Mouse (Mus musculus) large intestine, adult 2 months (tissue): ENCODE measurements around the gene Prr12. TPM values are rescaled to one million over a fixed set of nuclear protein-coding genes. Genes with fewer than 3 reads are reported as not detected.
"Not testable (repeated sequence)": the region's sequence is repeated elsewhere in the genome, so short reads cannot be mapped to it uniquely, and the experiment has no call there.

Experiments used
- DNase-seq: peaks from one replicate; pipeline ENCODE4 v3.0.0-alpha.2; 2012; ENCODE audit warnings: low read depth, low spot score
- WGBS: fragments of 180-500 bp; shearing (Covaris S2); methylation state at CpG from one replicate; pipeline ENCODE4 v1.1.7; 2018; 5-methylcytosine and 5-hydroxymethylcytosine counted together
- polyA plus RNA-seq: library from polyadenylated mRNA; depleted of rRNA; stranded (reverse); fragments of >200 nt; gene quantifications from 2 replicates; pipeline ENCODE4 v1.2.3, GENCODE M21; 2012; rRNA removed

Gene Prr12
- 5.4 and 6.2 TPM in 2 replicates for polyA plus RNA-seq

DNA sequence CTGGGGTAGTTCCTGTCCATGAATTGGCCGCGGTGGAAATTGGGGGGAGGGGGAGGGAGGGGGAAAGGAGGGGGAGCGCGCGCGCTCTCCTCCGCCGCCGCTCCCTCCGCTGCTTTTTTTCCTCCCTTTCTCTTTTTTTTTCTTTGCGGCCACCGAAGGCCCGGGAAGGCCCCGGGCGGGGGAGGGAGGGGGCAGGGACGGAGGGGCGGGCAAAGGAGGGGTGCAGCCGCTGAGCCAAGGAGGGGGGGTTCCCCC is at the start of gene Prr12:
Prr12 (minus strand) TSS at position 20 of the 255 bp plus-strand sequence.
- 0% methylated on average over 7 of the region's 18 CpGs for WGBS
- no peak for DNase-seq

DNA sequence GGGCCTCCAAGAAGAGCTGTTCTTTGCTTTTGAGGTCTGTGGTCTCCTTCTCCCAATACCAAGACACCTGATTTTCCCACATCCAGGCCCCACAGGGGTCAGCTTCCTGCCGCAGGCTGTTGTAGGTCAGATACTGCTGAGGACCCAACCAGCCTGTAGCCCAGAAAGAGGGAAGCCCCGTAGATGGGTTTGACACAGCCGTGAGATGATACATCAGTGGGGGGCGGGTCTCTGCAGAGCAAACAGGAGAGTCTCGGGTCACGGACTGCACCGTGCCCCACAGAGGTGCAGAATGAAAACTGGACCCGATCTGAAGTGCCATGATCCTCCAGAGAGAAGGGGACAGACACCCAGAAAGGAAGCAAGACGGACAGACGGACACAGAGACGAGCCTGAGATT is 49.8 kb upstream of the Prr12 start:
- WGBS, result 39% methylated on average over 11 of the region's 11 CpGs
- no peak for DNase-seq

- 91% methylated on average over 6 of the region's 6 CpGs for WGBS
Measured at GRCm38 (mm10) chr7:45100046-45100445, 47.4 kb upstream of the Prr12 start.

GRCm38 (mm10) chr7:45098541-45099240 is 46.0 kb upstream of the Prr12 start:
- no peak for DNase-seq
- WGBS, result 89% methylated on average over 8 of the region's 8 CpGs

More at GRCm38 (mm10) chr7:45100046-45100445, 47.4 kb upstream of the Prr12 start:
- DNase-seq, result no peak

- WGBS, result 58% methylated on average over 6 of the region's 6 CpGs
- no peak for DNase-seq
Measured at GRCm38 (mm10) chr7:45097479-45097878, 44.8 kb upstream of the Prr12 start.

DNA sequence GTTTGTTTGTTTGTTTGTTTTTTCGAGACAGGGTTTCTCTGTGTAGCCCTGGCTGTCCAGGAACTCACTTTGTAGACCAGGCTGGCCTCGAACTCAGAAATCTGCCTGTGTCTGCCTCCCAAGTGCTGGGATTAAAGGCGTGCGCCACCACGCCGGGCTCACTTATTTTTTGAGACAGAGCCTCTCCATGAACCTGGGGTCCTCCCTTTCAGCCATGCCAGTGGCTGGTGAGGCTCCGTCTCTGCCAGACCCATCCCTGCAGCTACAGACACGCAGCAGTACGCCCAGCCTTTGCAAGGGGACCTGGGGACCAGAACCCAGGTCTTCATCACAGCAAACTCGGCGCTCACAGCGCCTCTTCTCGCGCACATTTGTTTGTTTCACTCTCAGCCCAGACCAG is 43.3 kb upstream of the Prr12 start:
- not testable (repeated sequence) for DNase-seq
- 97% methylated on average over 14 of the region's 14 CpGs for WGBS

- DNase-seq, result no peak
- 75% methylated on average over 6 of the region's 6 CpGs for WGBS
Measured at GRCm38 (mm10) chr7:45095367-45095766, 42.7 kb upstream of the Prr12 start.

- no peak for DNase-seq
- 63% methylated on average over 7 of the region's 7 CpGs for WGBS
Measured at GRCm38 (mm10) chr7:45094121-45094520, 41.4 kb upstream of the Prr12 start.

DNA sequence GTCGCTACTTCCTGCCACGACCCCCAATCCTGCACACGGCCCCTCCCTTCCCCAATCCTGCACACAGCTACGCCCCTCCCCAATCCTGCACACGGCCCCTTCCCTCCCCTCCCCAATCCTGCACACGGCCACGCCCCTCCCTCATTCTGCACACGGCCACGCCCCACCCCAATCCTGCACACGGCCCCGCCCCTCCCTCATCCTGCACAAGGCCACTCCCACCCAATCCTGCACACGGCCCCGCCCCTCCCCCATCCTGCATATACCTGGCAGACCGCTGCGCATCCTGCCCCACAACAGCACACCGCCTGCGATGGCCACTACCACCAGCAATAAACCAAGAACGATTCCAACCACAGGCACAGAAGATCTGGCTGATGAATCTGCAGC is 40.8 kb upstream of the Prr12 start:
- no peak for DNase-seq

GRCm38 (mm10) chr7:45092828-45093515 is 40.3 kb upstream of the Prr12 start:
- DNase-seq, result no peak
- 68% methylated on average over 12 of the region's 12 CpGs for WGBS

More for the DNA sequence above, 40.8 kb upstream of the Prr12 start:
- WGBS, result 40% methylated on average over 18 of the region's 18 CpGs

DNA sequence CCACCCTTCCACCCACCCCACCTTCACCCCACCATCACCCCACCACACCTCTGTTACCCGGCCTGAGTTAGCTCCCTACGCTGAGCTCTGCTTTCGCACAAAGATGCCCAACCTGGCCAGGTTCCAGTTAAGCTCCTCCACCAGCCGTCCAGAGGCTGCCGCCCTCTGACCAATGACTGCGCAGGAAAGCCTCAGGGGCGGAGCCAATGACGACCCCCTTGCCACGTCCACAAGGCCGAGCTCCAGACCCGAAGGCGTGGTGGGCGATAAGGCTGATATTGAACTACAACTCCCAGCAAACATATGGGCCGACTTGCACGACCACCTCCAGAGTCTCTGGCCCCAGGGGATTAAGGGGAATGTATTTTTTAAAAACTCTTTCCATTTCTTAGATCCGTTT is 39.4 kb upstream of the Prr12 start, which contains the start of gene Rcn3:
Rcn3 (minus strand) TSS at position 174 of the 400 bp plus-strand sequence.
- DNase-seq, result no peak
- WGBS, result 4% methylated on average over 16 of the region's 16 CpGs

- no peak for DNase-seq
- WGBS, result 28% methylated on average over 35 of the region's 35 CpGs
Measured at GRCm38 (mm10) chr7:45091001-45091990, 38.6 kb upstream of the Prr12 start.

- 72% methylated on average over 13 of the region's 13 CpGs for WGBS
Measured at GRCm38 (mm10) chr7:45090251-45090977, 37.7 kb upstream of the Prr12 start.

DNA sequence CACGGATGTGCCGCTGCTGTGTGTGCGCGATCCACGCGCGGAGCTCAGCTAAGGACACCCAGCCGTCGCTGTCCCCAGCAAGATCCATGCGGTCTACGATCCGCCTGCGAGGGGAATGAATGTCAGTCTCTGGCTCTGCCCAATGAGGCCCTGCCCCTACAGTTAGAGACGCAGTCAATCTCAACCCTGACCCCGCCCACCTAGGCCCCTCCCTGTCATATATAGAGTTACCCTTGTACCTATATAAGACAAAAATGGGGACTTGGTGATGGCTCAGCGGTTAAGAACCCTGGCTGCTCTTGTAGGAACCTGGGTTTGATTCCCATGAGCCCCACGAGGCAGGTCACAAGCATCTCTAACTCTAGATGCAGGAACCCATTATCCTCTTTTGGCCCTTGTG is 35.9 kb upstream of the Prr12 start:
- 88% methylated on average over 17 of the region's 17 CpGs for WGBS
- no peak for DNase-seq

More at GRCm38 (mm10) chr7:45090251-45090977, 37.7 kb upstream of the Prr12 start:
- DNase-seq, result no peak

GRCm38 (mm10) chr7:45086084-45086483 is 33.4 kb upstream of the Prr12 start:
- DNase-seq, result no peak
- 80% methylated on average over 4 of the region's 4 CpGs for WGBS

GRCm38 (mm10) chr7:45083300-45083890 is 30.7 kb upstream of the Prr12 start:
- 79% methylated on average over 22 of the region's 22 CpGs for WGBS
- DNase-seq, result no peak

DNA sequence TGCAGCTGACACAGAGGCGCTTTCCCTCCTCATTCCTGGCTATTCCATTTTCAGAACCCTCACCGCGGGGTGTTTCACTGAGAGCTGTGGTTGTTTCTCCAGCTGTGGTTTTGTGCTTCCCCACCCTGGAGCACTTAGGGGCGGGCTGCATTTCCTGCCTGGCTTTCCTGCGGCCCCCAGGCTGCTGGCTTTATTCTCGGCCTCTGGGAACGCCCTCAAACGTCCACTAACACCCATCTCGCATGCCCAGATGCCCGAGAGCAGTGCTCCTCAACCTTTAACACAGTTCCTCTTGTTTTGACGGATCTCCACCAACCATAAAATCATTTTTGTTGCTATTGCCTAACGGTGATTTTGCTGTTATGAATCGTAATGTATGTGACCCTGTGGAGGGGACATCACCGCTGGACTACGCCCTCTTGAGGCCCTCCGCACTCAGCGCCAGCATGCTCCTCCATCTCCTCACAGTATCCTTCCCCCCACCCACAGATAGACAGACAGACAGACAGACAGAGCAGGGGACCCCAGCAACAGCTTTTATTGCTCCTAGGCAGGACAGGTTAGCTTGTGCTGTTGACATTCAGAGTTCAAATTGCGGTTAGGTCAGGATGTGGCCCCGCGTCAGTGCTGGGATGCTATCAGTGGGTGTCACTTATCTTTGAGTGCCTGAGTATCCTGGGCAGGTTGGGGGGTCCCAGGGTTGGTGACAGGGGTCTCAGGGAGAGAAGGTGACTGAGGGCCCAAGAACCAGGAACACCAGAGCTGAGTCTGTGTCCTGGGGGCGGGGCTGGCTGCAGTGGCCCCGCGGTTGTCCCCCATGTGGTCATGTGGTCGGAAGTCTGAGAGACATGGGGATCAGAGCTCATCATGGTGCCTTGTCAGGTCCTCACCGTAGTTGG is 30.0 kb upstream of the Prr12 start:
- DNase-seq, result no peak
- 17% methylated on average over 25 of the region's 25 CpGs for WGBS

DNA sequence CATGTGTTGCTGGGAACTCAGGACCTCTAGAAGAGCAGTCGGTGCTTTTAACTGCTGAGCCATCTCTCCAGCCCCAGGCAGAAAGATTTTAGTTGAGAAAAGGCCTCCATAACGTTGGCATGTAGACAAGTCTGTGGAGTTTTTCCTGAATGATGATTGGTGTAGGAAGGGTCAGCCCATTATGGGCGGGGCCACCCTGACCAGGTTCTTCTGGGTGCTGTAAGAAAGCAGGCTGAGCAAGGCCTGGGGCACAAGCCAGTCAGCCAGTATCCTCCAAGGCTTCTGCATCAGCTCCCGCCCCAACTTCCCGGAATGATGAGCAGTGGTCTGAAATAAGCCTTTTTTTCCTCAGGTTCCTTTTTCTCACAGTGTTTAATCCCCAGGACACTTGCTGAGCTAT is 28.3 kb upstream of the Prr12 start:
- DNase-seq, result no peak
- 63% methylated on average over 5 of the region's 5 CpGs for whole genome bisulfite sequencing
